ENCODE assay signal across 8 mouse cellular contexts in genomic region chr19:56320186-56320860, GRCm38 (mm10). TPM values are rescaled to one million over a fixed set of nuclear protein-coding genes. Genes with fewer than 3 reads are reported as not detected.
DNase-seq lines count a peak whose midpoint lies in the region; ATAC-seq and TF ChIP-seq lines count a peak whose summit lies in the region.

No protein-coding gene starts in this region.

- no peak for TF ChIP-seq POLR2A in heart, adult 2 months (IDR thresholded peaks at IDR 0.05; ENCODE audit: insufficient read depth, low read depth, low read length)

- no peak for DNase-seq in heart, adult 2 months
- DNase-seq in hindbrain, embryonic 11.5 days (ENCODE audit: low spot score) = peak; percentile 43
- DNase-seq in midbrain, embryonic 14.5 days = peak; percentile 52
- DNase-seq in right cerebral cortex, adult 18-20 months = no peak
- DNase-seq in cerebellum, postnatal 36 days = no peak
- no peak for DNase-seq in left cerebral cortex, postnatal 4 days

- intact Hi-C loops in heart, adult 2 months (cut with DNase I) = no loop called here
- intact Hi-C loops in left cerebral cortex, postnatal 4 days (cut with DNase I) = no loop called here

- H3K27me3 ChIP-seq in heart, embryonic 13.5 days (replicated peaks) = peaks cover 7% of the 10 kb centered on the region; the same call in 1 of the 2 replicates
- H3K27me3 ChIP-seq in heart, adult 2 months (ENCODE audit: control insufficient read depth, insufficient read depth, low read length) = no peaks in the 10 kb centered on the region
- H3K27me3 ChIP-seq in hindbrain, embryonic 11.5 days (ENCODE audit: control insufficient read depth, insufficient read depth, low read length) = no peaks in the 10 kb centered on the region
- H3K27me3 ChIP-seq in limb, embryonic 12.5 days = 0 out of 2 replicates have a peak, but pooled peaks cover 4% of the 10 kb centered on the region
- H3K27me3 ChIP-seq in midbrain, embryonic 14.5 days (ENCODE audit: control insufficient read depth, insufficient read depth, low read length) = no peaks in the 10 kb centered on the region

- no peak for TF ChIP-seq EP300 in heart, adult 2 months (IDR thresholded peaks at IDR 0.05; ENCODE audit: insufficient read depth, low read depth, low read length)

- WGBS in heart, embryonic 13.5 days = 42% methylated on average over 26 of the region's 26 CpGs
- 48% methylated on average over 26 of the region's 26 CpGs for WGBS in heart, adult 2 months
- WGBS in hindbrain, embryonic 11.5 days = 25% methylated on average over 26 of the region's 26 CpGs
- WGBS in limb, embryonic 12.5 days = 13% methylated on average over 26 of the region's 26 CpGs
- WGBS in midbrain, embryonic 14.5 days = 25% methylated on average over 26 of the region's 26 CpGs

- no peak overlapping the region; the same call in 1 of the 2 replicates for H3K4me3 ChIP-seq in heart, embryonic 13.5 days
- no peak overlapping the region for H3K4me3 ChIP-seq in heart, adult 2 months
- no peak overlapping the region for H3K4me3 ChIP-seq in hindbrain, embryonic 11.5 days (ENCODE audit: low read depth, low read length)
- H3K4me3 ChIP-seq in limb, embryonic 12.5 days (replicated peaks) = peak overlapping the region; percentile 11
- no peak overlapping the region for H3K4me3 ChIP-seq in midbrain, embryonic 14.5 days (replicated peaks; ENCODE audit: low read depth, low read length)

- ATAC-seq in heart, embryonic 13.5 days (ENCODE audit: extremely low read depth, insufficient number of reproducible peaks, low FRiP score, low TSS enrichment) = no peak
- ATAC-seq in hindbrain, embryonic 11.5 days (ENCODE audit: low FRiP score) = 0 out of 2 replicates have a peak, but pooled peaks have one; percentile 35
- 0 out of 2 replicates have a peak, but pooled peaks have one; percentile 16 for ATAC-seq in limb, embryonic 12.5 days (ENCODE audit: insufficient number of reproducible peaks, insufficient read depth, low FRiP score, low TSS enrichment, low read depth)
- no peak for ATAC-seq in midbrain, embryonic 14.5 days (ENCODE audit: low FRiP score, low TSS enrichment)

- H3K79me2 ChIP-seq in heart, adult 2 months (replicated peaks; ENCODE audit: control insufficient read depth, insufficient read depth, low read length) = no peaks in the 10 kb centered on the region

- TF ChIP-seq CTCF in heart, adult 2 months (IDR thresholded peaks at IDR 0.05) = no peak

- H3K9me3 ChIP-seq in heart, embryonic 13.5 days = no peaks in the 10 kb centered on the region
- H3K9me3 ChIP-seq in hindbrain, embryonic 11.5 days (ENCODE audit: control insufficient read depth, low read length) = no peaks in the 10 kb centered on the region
- H3K9me3 ChIP-seq in limb, embryonic 12.5 days = no peaks in the 10 kb centered on the region
- H3K9me3 ChIP-seq in midbrain, embryonic 14.5 days (ENCODE audit: control insufficient read depth, low read length) = no peaks in the 10 kb centered on the region

- peaks cover 19% of the 10 kb centered on the region for H3K4me1 ChIP-seq in heart, embryonic 13.5 days
- peaks cover 2% of the 10 kb centered on the region; the same call in 1 of the 2 replicates for H3K4me1 ChIP-seq in heart, adult 2 months (ENCODE audit: control insufficient read depth, insufficient read depth, low read length)
- H3K4me1 ChIP-seq in hindbrain, embryonic 11.5 days (replicated peaks; ENCODE audit: control insufficient read depth, insufficient read depth, low read length) = peaks cover 7% of the 10 kb centered on the region; the same call in 1 of the 2 replicates
- H3K4me1 ChIP-seq in limb, embryonic 12.5 days (replicated peaks) = peaks cover 25% of the 10 kb centered on the region
- H3K4me1 ChIP-seq in midbrain, embryonic 14.5 days (ENCODE audit: control insufficient read depth, insufficient read depth, low read length) = peaks cover 9% of the 10 kb centered on the region

- peak overlapping the region; percentile 25 for H3K4me2 ChIP-seq in heart, embryonic 13.5 days
- H3K4me2 ChIP-seq in hindbrain, embryonic 11.5 days (replicated peaks; ENCODE audit: low read depth, low read length) = no peak overlapping the region
- peak overlapping the region; percentile 51 for H3K4me2 ChIP-seq in limb, embryonic 12.5 days
- H3K4me2 ChIP-seq in midbrain, embryonic 14.5 days (ENCODE audit: low read length) = peak overlapping the region; percentile 26

- peaks cover 46% of the 10 kb centered on the region for H3K36me3 ChIP-seq in heart, embryonic 13.5 days
- no peaks in the 10 kb centered on the region for H3K36me3 ChIP-seq in heart, adult 2 months (ENCODE audit: control insufficient read depth, insufficient read depth, low read length)
- no peaks in the 10 kb centered on the region for H3K36me3 ChIP-seq in hindbrain, embryonic 11.5 days (ENCODE audit: control insufficient read depth, insufficient read depth, low read length)
- no peaks in the 10 kb centered on the region for H3K36me3 ChIP-seq in limb, embryonic 12.5 days
- H3K36me3 ChIP-seq in midbrain, embryonic 14.5 days (ENCODE audit: control insufficient read depth, insufficient read depth, low read length) = no peaks in the 10 kb centered on the region

- H3K9ac ChIP-seq in heart, embryonic 13.5 days = no peak overlapping the region
- no peak overlapping the region for H3K9ac ChIP-seq in heart, adult 2 months (ENCODE audit: low read depth, low read length)
- no peak overlapping the region for H3K9ac ChIP-seq in hindbrain, embryonic 11.5 days (ENCODE audit: low read depth, low read length)
- no peak overlapping the region for H3K9ac ChIP-seq in limb, embryonic 12.5 days (replicated peaks)
- 0 out of 2 replicates have a peak overlapping the region, but pooled peaks have one; percentile 16 for H3K9ac ChIP-seq in midbrain, embryonic 14.5 days (replicated peaks; ENCODE audit: low read length)

- H3K27ac ChIP-seq in heart, embryonic 13.5 days (replicated peaks) = no peak overlapping the region
- no peak overlapping the region for H3K27ac ChIP-seq in heart, adult 2 months
- H3K27ac ChIP-seq in hindbrain, embryonic 11.5 days (ENCODE audit: low read depth, low read length) = no peak overlapping the region
- 0 out of 2 replicates have a peak overlapping the region, but pooled peaks have one; percentile 19 for H3K27ac ChIP-seq in limb, embryonic 12.5 days
- no peak overlapping the region for H3K27ac ChIP-seq in midbrain, embryonic 14.5 days (replicated peaks; ENCODE audit: low read depth, low read length)

RNA-seq across cellular contexts. Expression of gene Habp2, which starts 33.4 kb away (rescaled TPM):
- 1.2 and 4.3 TPM in 2 replicates for polyA plus RNA-seq in heart, embryonic 13.5 days (2015; fragmentation: Nextera tagmentation; extraction: Ambion mirVana)
- not detected for total RNA-seq in heart, adult 2 months (2021)
- polyA plus RNA-seq in heart, adult 2 months (2012; rRNA removed) = 0.23 TPM in 1 of 2 replicates, not detected in the other
- polyA plus RNA-seq in hindbrain, embryonic 11.5 days (2014; fragmentation: Nextera tagmentation; extraction: Ambion mirVana) = not detected in 2 replicates
- not detected in 2 replicates for polyA plus RNA-seq in limb, embryonic 12.5 days (2016; fragmentation: Nextera tagmentation; extraction: Ambion mirVana)
- polyA plus RNA-seq in midbrain, embryonic 14.5 days (2014; fragmentation: Nextera tagmentation; extraction: Ambion mirVana) = not detected in 2 replicates
- not detected for total RNA-seq in left cerebral cortex, postnatal 4 days (2021)

Comparison
In these comparisons a context has a peak if more than half of its experiments do, and no peak if none do; other contexts are left out.
1. ATAC-seq: peak in hindbrain, embryonic 11.5 days (single experiment) and limb, embryonic 12.5 days (single experiment); none in heart, embryonic 13.5 days (single experiment) and midbrain, embryonic 14.5 days (single experiment).
2. DNase-seq: peak in hindbrain, embryonic 11.5 days (single experiment) and midbrain, embryonic 14.5 days (single experiment); none in heart, adult 2 months (0 of 2), right cerebral cortex, adult 18-20 months (single experiment), cerebellum, postnatal 36 days (0 of 2) and left cerebral cortex, postnatal 4 days (single experiment).